Mouse (Mus musculus) lung, embryonic 16.5 days (tissue): ENCODE results near the gene Fam129a. TPM values are rescaled to one million over a fixed set of nuclear protein-coding genes. Genes with fewer than 3 reads are reported as not detected.

ENCODE experiments used
- ATAC-seq: fragments of 200-750 bp; cut with Nextera tagmentation; 2 replicates; pipeline ENCODE4 v1.8.0; 2017; ENCODE audit warnings: low read depth, mild to moderate bottlenecking, moderate library complexity
- H3K27ac ChIP-seq: fragments of 300-500 bp; sonication (generic); 2 replicates; pipeline ENCODE4 v1.5.1; 2014; ENCODE audit warnings: mild to moderate bottlenecking, control low read depth, low read length
- H3K27me3 ChIP-seq: fragments of 300-500 bp; sonication (generic); 2 replicates; pipeline ENCODE4 v1.6.1; 2014; ENCODE audit warnings: low read depth, low read length, mixed read lengths; ENCODE audit not compliant: control insufficient read depth, insufficient read depth
- H3K36me3 ChIP-seq: fragments of 300-500 bp; sonication (generic); 2 replicates; pipeline ENCODE4 v1.6.1; 2014; ENCODE audit warnings: low read length; ENCODE audit not compliant: control insufficient read depth, insufficient read depth
- H3K4me1 ChIP-seq: fragments of 300-500 bp; sonication (generic); replicated peaks from 2 replicates; pipeline ENCODE4 v1.6.1; 2014; ENCODE audit warnings: low read length, mixed read lengths; ENCODE audit not compliant: control insufficient read depth, insufficient read depth
- H3K4me2 ChIP-seq: fragments of 300-500 bp; sonication (generic); 2 replicates; pipeline ENCODE4 v1.6.1; 2014; ENCODE audit warnings: low read depth, low read length, control low read depth
- H3K4me3 ChIP-seq: fragments of 300-500 bp; sonication (generic); 2 replicates; pipeline ENCODE4 v1.5.1; 2014; ENCODE audit warnings: mild to moderate bottlenecking, low read length, control low read depth
- H3K9ac ChIP-seq: fragments of 300-500 bp; sonication (generic); 2 replicates; pipeline ENCODE4 v1.6.1; 2014; ENCODE audit warnings: low read length, control low read depth
- H3K9me3 ChIP-seq: fragments of 300-500 bp; sonication (generic); 2 replicates; pipeline ENCODE4 v1.6.1; 2016; ENCODE audit warnings: low read length; ENCODE audit not compliant: control insufficient read depth
- WGBS: fragments of 180-500 bp; shearing (Covaris S2); extraction: QIAGEN DNeasy Blood & Tissue Kit; methylation state at CpG from one replicate; pipeline ENCODE4 v1.1.7; 2014; 5-methylcytosine and 5-hydroxymethylcytosine counted together
- polyA plus RNA-seq: library from polyadenylated mRNA; unstranded; fragments of >200 nt; fragmentation: Nextera tagmentation; extraction: Ambion mirVana; gene quantifications from 2 replicates; pipeline ENCODE4 v1.2.1, GENCODE M21; 2015

The Fam129a gene
- polyA plus RNA-seq, 1 experiment from 2014 or later = 14.1 TPM

- H3K4me3 ChIP-seq = no peak overlapping the region
- no peak overlapping the region for H3K4me2 ChIP-seq
- ATAC-seq = no peak
- no peaks in the 10 kb centered on the region for H3K36me3 ChIP-seq
- no peak overlapping the region for H3K9ac ChIP-seq
- H3K27ac ChIP-seq = no peak overlapping the region
- no peaks in the 10 kb centered on the region for H3K27me3 ChIP-seq
- H3K4me1 ChIP-seq = peaks cover 12% of the 10 kb centered on the region
- 78% methylated on average over 2 of the region's 4 CpGs for WGBS
- no peaks in the 10 kb centered on the region for H3K9me3 ChIP-seq
These were observed 11.0 kb downstream of the Fam129a start for GRCm38 (mm10) chr1:151581977-151582376.

DNA sequence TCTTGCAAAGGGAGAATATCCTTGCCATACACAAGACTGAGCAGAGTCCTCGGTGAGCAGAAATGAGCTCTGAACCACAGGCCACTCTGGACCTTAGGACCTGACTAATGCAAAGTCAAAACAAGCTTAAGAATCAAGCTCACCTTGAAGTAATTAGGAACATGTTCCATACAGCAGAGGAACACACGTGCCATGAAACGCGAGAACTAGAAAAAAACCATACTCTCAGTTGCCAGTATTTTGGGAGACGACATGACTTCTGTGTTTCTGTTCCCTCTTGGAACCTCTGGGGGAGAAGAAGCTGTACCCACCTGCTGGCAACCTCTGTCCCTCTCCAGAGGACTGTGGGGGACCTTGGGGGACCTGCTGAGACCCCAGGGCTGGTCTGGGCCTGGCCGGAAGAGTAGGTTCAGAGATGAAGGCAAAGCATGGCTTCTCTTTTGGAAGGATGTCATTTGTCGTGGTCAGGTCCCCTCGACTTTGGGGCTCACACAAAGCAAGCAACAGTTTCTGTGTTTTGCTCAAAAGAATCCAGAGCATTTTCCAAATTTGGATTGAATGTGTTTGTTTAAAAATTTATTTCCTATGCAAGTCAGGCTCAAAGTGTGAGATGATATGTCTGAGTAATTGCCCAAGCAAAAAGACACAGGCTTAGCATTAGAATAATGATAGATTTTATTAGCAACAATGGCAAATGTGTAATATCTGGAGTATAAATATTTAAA is 12.6 kb downstream of the Fam129a start:
- Histone ChIP-seq H3K4me1 (peaks cover 12% of the 10 kb centered on the region), H3K9ac (no peak overlapping the region), H3K9me3 (no peaks in the 10 kb centered on the region), H3K27ac (peak overlapping the region; percentile 77), H3K27me3 (no peaks in the 10 kb centered on the region), H3K4me3 (no peak overlapping the region), H3K4me2 (peak overlapping the region; percentile 9; the same call in 1 of the 2 replicates), H3K36me3 (no peaks in the 10 kb centered on the region)
- 39% methylated on average over 8 of the region's 8 CpGs for WGBS
- ATAC-seq = peak; percentile 89

- no peak overlapping the region for H3K4me2 ChIP-seq
- H3K4me3 ChIP-seq = no peak overlapping the region
- H3K4me1 ChIP-seq = peaks cover 12% of the 10 kb centered on the region
- no peaks in the 10 kb centered on the region for H3K27me3 ChIP-seq
- WGBS = 23% methylated on average over 1 of the region's 1 CpGs
- H3K9ac ChIP-seq = no peak overlapping the region
- H3K27ac ChIP-seq = no peak overlapping the region
- no peaks in the 10 kb centered on the region for H3K9me3 ChIP-seq
- H3K36me3 ChIP-seq = no peaks in the 10 kb centered on the region
- ATAC-seq = peak; percentile 90
These were observed 13.1 kb downstream of the Fam129a start for GRCm38 (mm10) chr1:151584182-151584471.

DNA sequence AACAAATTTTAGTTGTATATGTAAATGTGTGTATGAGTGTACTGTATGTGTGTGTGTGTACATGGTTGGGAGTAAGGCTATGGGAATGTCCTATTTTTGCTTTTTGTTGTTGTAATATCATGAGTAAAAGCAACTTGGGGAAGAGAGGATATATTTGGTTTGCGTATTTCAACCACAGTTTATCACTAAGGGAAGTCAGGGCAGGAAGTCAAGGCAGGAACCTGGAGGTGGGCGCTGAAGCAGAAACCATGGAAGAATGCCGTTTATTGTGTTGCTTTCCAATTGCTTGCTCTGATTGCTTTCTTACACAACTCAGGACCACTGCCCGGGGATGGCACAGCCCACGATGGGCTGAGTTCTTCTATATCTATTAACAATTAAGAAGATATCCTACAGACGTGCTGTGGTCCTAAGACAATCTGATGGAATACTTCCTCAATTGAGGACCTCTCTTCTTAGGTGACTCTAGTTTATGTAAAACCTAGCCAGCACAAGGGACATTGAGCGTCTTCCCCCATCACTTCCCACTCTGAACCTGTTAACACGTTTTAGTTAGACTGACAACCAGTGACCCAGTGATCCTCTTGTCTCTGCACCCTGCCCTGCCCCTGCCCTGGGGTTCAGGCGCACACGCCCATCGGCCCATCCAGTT is 13.7 kb downstream of the Fam129a start:
- 62% methylated on average over 11 of the region's 11 CpGs for WGBS

GRCm38 (mm10) chr1:151585647-151586046 is 14.7 kb downstream of the Fam129a start:
- Histone ChIP-seq H3K9ac (no peak overlapping the region), H3K4me1 (peaks cover 12% of the 10 kb centered on the region), H3K27ac (no peak overlapping the region), H3K9me3 (no peaks in the 10 kb centered on the region), H3K4me2 (no peak overlapping the region), H3K27me3 (no peaks in the 10 kb centered on the region), H3K4me3 (no peak overlapping the region), H3K36me3 (no peaks in the 10 kb centered on the region)
- no peak for ATAC-seq
- WGBS = 70% methylated on average over 4 of the region's 4 CpGs

More for the DNA sequence above, 13.7 kb downstream of the Fam129a start:
- Histone ChIP-seq H3K9me3 (no peaks in the 10 kb centered on the region), H3K27ac (peak overlapping the region; percentile 49; the same call in 1 of the 2 replicates), H3K4me1 (peaks cover 12% of the 10 kb centered on the region), H3K9ac (no peak overlapping the region), H3K36me3 (no peaks in the 10 kb centered on the region), H3K27me3 (no peaks in the 10 kb centered on the region), H3K4me2 (no peak overlapping the region), H3K4me3 (no peak overlapping the region)
- ATAC-seq = no peak; the same call in 1 of the 2 replicates

- Histone ChIP-seq H3K9ac (no peak overlapping the region), H3K27ac (no peak overlapping the region), H3K4me3 (no peak overlapping the region), H3K36me3 (no peaks in the 10 kb centered on the region), H3K4me1 (peaks cover 7% of the 10 kb centered on the region), H3K27me3 (no peaks in the 10 kb centered on the region), H3K4me2 (no peak overlapping the region), H3K9me3 (no peaks in the 10 kb centered on the region)
- WGBS = 63% methylated on average over 13 of the region's 13 CpGs
- ATAC-seq = no peak
These were observed 21.4 kb downstream of the Fam129a start for GRCm38 (mm10) chr1:151592085-151593017.

DNA sequence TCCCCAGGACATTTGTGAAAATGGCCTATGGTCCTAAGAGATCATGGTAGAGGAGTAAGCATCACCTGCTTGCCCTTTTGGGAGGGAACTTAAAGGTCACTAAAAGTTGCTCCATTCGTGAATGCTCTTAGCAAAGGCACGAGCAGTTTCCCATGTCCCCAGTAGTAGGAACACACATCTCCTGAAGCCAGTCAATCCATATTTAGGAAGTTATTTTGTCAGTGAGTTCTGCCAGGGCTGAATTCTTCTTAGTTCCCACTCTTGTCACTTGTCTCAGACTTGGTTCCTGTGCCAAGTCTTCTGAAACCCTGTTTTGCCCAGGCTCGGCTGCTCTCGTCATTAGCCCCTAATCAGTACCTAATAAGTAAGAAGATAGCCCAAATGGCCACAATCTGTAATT is 23.9 kb downstream of the Fam129a start:
- no peaks in the 10 kb centered on the region for H3K9me3 ChIP-seq
- H3K4me3 ChIP-seq = no peak overlapping the region
- whole genome bisulfite sequencing = 75% methylated on average over 4 of the region's 4 CpGs
- H3K4me1 ChIP-seq = peaks cover 7% of the 10 kb centered on the region
- H3K36me3 ChIP-seq = no peaks in the 10 kb centered on the region
- H3K4me2 ChIP-seq = no peak overlapping the region
- no peak for ATAC-seq
- no peaks in the 10 kb centered on the region for H3K27me3 ChIP-seq
- no peak overlapping the region for H3K9ac ChIP-seq
- H3K27ac ChIP-seq = no peak overlapping the region

DNA sequence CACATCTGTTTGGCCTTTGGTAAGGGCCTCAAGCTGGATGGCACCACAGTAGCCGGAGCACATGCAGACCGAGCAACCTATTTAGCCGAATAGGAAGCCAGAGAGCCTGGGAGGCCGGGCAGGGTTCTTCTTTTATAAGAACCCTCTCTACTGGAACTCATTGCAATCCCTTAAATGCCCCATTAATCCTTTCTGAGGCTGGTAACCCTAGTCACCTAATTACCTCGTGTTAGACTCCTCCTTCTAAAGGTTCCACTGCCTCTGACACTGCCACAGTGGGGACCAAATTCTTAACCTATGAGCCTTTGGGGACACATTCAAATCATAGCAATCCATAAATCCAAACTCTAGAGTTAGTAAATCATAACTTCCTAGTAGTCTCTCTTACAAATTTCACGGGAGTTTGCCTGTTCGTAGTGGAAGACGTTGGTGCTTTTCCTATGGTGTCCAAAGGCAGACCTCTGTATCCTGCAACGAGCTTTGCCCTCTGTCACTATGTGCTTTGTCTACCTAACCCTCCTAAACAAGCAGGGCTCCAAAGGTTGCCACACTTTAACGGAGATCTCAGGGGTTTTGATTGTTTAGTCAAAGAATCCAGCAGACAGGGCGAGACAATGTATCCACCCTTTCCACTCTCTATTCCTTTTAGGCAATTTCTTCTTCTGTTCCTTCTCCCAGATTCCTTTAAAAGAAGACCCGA is 24.8 kb downstream of the Fam129a start:
- no peak for ATAC-seq
- H3K4me3 ChIP-seq = no peak overlapping the region
- H3K36me3 ChIP-seq = no peaks in the 10 kb centered on the region
- no peaks in the 10 kb centered on the region for H3K27me3 ChIP-seq
- H3K27ac ChIP-seq = no peak overlapping the region
- H3K4me1 ChIP-seq = peaks cover 7% of the 10 kb centered on the region
- no peak overlapping the region for H3K9ac ChIP-seq
- no peak overlapping the region for H3K4me2 ChIP-seq
- 74% methylated on average over 12 of the region's 12 CpGs for WGBS
- no peaks in the 10 kb centered on the region for H3K9me3 ChIP-seq
